Mouse (Mus musculus) gastrocnemius, postnatal 10 days (tissue): ENCODE measurements at regions not wholly inside any gene's neighbourhood (a gene's known extent, or its start where the extent isn't known, plus 50 kb on each side); places are given as distances from the start of the nearest gene placed in this dataset.

Experiments used
- DNase-seq: peaks from one replicate; pipeline ENCODE4 v3.0.0; 2021; ENCODE audit warnings: mixed read lengths

DNA sequence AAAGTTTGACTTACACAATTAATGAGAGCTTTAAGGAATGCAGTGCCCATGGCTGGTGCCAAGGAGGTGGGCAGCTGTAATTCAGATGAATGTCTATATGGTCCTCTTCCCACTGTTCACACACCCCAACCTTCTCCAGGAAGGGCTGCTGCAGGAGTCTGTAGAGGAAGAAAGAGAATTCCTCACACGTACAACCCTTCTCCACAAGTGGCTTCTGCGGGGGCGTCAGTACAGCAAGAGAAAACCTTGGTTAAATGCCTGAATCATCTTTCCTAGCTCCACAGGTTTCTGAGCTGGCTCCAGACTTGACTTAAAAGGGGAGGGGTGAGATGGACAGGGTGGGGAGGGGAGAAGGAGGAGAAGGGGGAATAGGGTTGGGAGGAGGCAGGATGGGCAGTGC is 306.3 kb downstream of the Tbc1d1 start:
- no peak for DNase-seq

DNA sequence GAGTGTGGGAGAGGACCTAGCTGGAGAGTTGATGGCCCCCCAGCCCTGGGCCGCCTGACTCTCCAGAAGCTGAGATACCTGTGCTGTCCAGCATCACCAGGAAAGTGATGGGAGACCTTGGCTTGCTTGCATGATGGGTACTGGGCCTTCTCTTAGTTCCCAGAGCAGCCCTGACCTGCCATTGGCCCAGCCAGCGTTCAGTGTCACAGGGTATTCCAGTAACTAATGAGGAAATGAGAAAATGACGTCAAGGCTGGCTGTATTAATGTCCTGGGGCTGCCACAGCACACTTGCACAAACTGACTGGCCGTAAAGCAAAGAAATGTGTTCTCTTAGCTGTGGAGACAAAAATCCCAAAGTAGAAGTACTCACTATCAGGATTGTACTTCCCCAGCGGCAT is 307.5 kb downstream of the Tbc1d1 start:
- DNase-seq, result no peak

DNA sequence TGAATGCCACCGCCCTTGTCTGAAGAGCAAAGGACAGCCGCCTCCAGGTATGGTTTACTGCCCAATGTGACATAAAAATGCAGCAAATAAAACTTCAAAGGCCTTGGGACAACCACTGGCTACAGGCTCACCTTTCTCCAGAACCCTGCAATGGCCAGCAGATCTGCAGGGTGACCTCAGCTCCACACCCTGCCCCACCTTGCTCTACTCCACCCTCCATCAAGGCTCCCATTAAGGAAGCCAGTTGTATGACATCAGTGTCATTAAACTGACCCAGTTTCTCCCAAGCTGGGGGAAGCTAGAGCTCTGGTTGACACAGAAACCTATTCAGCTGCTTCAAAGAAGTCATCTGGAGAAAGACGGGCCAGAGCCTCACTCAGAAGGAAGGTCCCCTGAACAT is 310.2 kb downstream of the Tbc1d1 start:
- DNase-seq, result no peak

DNA sequence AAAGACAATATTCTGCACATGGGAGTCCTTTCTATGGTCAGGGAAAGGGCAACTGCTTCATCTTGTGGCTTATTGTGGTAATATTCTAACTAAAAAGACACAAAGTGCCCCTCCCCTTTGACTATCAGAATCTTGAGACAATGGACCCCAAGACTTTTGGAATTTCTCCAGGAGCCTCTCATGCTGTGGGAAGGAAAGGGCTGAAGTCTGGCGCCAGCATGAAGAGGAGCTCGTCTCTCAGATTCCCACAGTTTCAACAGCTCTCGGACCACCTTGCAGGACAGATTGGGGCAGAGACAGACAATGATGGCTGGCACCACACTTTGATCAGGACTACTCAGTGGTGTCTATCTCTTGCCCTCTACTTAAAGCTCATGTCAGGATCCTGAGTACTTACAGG is 311.8 kb downstream of the Tbc1d1 start:
- DNase-seq, result no peak

DNA sequence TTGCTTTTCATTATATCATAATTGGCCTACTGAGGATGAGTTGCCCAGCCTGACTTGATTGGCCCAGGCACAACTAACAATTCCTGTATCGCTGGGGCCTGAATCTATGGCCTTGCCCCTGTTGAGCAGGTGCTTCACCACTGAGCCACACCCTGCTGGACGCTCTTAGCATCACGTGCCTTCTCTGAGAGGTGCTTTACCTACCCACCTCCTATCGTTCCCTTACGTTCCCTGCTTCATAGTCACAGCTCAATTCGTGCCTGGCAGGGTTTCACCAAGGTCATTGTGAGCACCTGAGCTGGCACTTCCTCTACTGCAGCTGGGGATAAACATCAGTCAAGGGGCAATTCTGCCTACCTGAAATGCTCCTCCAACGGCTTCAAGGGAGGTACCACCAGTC is 312.2 kb downstream of the Tbc1d1 start:
- no peak for DNase-seq

DNA sequence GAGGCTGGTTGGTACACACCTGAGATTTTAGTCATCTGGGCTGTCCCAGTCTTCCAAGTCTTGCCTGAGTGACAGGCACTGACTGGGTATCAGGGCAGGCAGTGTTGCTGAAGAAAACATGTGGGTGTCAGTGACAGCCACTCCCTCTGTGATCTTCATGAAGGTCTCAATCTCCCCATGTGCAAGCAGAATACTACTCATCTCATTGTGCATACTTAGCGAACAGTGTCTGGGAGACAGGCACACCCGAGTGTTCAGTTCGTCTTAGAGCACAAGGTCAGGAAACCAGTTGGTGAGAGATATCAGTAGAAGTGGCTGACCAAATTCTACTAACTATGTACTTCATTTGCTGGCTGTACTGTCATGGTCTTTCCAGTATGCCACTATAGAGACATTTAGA is 315.9 kb downstream of the Tbc1d1 start:
- no peak for DNase-seq

DNA sequence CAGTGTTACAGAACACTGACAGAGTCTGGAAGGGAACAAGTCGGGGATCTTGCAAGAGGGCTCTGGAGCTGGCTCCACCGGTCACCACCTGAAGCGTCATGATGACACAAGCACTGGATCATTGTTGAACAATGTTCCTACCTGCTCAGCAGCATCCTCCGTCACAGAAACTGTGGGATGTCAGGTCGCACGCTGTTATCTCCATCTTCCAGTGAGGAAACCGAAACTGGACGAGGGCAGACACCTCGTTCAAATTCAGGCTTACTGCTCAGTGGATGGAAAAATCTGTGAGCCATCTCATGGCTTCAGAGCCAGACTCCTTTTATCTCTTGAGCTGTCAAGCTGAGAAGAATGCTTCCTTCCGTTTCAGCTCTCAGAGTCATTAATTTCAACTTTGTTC is 316.3 kb downstream of the Tbc1d1 start:
- DNase-seq, result no peak

DNA sequence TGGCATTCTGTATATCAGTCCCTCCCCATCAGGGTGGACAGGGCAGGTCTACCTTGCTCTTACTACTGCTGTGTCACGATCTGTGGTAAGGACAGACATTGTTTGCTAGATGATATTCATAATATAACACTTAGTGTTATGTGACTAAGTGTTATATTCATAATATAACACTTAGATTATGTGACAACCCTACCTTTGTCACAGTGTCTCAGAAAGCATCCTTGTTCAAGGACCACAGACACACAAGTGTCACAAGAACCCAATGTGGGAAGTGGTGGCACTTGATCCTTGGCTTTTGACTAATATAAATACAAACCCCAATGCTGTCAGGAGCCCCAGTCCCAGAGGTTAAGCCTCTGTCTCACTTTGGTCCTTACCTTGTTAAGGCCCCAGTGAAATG is 318.8 kb downstream of the Tbc1d1 start:
- no peak for DNase-seq

DNA sequence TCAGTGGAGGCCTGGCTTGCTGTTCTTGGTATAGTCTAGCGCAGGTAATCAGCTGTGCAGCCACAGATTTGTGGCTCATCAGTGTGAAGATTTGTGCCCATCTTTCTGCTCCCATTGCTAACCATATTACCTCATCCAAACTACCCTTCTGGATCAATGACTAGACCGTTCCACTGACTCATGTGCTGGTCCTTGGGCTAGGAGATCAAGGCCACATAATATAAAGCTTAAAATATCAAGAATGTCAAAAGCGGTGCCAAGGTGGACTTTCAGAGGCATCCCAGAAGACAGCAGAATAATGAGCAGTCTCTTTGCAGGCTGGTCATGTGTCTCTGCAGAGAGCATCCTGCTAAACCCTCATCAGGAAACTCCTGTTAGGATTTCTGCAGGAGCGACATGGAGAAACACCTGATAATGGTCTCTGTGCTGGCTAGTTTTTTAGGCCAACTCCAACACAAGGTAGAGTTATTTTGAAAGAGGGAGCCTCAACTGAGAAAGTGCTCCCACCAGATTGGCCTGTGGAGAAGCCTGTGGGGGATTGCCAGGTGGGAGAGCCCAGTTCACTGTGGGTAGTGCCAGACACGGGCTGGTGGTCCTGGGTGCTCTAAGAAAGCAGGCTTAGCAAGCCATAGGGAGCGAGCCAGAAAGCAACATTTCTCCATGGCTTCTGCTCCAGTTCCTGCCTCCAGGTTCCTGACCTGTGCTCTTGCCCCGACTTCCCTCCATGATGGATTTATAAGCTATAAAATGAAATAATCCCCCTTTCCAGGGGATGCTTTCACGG is 319.8 kb downstream of the Tbc1d1 start:
- no peak for DNase-seq

DNA sequence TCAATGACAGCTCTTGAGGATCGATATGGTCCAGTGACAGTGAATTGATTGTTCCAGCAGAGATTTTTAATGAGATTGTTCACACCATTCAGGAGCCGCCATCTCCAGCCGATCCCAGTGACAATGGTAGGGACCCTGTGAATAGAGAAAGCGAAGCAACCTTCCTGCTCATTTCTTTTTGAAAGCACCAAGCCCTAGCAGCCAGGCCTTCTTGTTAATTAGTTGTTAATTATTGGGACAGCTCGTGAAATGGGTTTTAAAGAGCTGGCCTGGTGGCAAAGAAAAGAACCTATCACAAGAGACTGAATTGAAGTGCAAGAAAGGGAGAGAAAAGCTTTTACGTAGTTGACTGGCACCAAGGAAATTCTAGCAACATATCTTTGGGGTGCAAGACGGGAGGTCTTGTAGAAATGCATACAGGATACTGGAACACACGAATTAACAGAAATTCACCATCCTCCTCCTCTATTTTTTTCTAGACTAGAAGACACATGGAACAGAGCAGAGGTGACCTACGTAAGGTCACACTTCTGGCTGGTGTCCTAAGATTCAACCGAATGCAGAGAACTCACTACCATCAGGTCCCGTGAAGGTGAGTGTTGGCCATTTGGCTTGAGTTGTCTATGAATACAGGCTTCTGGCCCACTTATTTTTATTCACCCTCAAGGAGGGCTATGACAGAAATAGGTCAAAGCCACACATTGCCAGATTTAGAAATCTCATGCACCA is 320.7 kb downstream of the Tbc1d1 start:
- no peak for DNase-seq

DNA sequence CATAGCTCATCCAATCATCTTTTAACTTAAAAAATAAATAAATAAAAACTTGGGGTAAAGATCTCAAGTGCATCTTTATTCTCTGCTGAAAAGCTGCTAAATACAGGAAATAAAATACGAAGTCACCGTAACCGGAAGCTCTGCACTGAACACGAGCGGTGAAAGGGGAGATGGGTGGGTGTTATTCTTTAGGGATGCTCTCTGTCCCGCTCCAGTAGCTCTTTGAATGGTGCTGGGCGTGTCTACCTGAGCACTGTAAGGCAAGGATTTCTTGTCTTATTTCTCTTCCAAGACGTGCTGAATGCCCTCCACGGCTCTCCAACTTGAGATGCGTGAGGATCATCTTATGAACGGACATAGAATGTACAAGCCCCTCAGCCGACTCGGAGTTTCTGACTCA is 322.0 kb downstream of the Tbc1d1 start:
- DNase-seq, result no peak

DNA sequence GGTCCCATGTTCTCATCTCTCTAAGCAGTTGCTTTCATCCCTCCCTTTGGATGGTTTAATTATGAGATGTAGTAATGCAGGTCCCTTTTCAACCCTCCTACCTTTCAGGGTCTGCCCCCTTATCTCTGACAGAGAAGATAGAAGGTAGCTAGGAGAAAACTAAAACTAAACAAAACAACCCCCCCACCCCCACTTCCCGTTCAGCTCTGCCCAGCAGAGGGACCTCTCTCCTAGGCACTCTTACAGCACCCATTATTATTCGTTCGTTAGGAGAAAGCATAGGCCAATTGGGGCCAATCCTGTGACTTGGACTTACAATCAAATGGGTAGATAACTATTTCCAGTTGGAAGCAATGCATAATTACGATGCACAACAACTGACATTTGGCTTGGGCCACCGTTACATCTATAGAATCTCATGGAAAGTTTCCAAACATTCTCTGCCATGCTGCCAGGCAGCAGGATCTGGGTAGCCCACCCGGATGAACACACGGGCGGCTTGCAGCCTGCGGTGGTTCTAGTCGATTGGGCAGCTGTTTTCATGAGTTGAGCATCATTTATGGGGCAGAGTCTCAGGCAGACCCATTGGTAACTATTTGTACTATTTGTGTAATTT is 322.6 kb downstream of the Tbc1d1 start:
- no peak for DNase-seq

DNA sequence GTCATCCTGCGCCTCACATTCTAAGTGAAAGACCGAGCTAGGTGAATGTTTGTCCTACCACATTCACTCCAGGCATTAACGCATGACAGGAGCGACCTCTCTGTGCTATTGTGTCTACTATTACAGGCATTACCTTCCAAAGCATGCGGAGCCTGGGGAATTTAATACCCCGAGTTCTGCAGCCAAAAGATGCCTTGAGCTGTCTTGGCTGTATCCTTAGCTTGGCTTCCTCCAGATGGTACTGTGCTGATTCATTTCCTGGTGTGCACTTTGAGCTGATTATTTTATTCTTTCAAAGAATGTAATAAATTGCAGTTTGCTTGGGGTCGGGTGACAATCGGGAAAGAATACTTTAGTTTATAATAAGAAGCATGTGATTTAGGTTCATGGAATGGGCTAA is 323.2 kb downstream of the Tbc1d1 start:
- no peak for DNase-seq

DNA sequence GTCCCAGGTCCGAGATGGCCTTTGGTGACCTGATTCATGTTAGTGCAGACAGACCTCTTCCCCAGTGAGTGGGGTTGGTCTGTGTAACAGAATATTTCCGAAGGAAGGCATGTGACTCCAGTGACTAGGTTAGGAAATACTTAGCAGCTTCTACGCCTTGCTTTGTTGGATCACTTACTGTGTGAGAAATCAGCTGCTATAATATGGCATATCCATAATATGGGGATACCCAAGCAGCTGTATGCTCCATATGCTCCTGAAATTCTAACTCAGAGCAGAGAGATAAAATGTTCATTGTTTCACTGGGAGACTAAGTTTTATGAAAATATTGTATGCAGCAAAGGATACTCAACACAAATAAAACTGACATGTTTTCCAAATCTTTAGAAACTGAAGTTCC is 318.1 kb upstream of the Klf3 start:
- no peak for DNase-seq

DNA sequence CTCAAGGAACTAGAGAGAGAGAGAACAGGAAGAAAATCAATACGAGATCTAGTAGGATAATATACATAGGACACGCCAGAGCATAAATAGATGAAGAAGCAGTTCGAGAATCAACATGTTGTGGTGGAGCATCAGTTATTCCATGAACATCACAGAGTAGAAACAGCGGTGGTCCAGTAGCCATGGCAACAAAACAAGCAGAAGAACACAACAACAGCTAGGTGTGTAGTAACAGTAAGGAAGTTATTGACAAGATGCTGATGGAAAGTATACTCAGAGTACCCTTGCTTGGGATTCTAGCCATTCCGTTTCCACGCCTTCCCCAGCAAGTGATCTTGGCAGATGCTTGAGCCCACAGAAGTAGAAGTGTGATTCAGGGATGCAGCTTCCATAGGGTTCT is 317.3 kb upstream of the Klf3 start:
- DNase-seq, result no peak

DNA sequence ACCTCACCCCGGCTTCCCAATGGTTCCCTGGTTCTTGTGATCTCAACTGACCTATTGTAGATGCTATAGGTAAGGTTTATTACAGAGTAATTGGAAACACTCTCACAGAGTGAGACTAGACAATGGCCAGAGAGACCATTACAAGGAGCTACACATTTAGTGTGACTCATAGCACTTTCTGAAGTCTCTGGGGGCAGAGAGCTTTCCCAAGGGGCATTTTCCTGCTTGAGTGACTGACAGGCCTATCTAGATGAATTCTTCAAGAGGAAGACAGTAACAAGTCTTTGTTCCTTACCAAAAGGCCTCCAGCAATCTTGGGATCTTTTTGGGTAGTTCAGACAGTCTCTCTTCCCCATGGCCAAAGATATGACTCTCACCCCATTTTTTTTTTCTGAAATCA is 316.4 kb upstream of the Klf3 start:
- DNase-seq, result no peak

DNA sequence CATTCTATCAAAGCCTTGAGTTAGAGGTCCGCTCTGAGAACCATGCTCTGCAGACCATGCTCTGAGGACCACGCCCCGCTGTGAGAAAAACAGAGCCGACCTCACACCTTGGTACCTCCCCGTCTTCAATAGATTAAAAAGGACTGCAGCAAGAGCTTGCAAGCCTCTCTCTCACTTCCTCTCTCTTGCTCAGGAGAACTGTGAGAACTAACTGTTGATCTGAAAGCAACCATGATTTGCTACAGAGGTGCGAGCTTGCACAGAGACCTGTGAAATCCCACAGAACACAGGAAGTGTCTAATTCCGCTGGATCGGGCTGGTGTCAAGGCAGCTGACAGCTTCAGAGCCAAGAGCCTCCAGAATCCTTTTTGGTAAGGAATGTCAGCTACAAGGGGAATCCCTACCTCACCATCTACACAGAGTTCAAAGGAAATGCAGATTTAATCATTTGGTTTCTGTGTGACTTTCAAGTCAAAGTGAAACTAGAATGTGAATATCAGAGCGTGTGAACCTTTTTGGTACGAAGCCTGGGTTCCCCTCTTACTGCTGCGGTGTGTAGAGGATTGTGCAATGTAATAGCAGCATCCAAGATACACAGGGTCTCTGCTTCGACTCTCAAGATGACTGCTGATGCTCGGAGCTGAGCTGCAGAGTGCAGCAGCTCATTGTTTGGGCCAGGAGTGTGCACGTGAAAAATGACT is 315.3 kb upstream of the Klf3 start:
- DNase-seq, result no peak

DNA sequence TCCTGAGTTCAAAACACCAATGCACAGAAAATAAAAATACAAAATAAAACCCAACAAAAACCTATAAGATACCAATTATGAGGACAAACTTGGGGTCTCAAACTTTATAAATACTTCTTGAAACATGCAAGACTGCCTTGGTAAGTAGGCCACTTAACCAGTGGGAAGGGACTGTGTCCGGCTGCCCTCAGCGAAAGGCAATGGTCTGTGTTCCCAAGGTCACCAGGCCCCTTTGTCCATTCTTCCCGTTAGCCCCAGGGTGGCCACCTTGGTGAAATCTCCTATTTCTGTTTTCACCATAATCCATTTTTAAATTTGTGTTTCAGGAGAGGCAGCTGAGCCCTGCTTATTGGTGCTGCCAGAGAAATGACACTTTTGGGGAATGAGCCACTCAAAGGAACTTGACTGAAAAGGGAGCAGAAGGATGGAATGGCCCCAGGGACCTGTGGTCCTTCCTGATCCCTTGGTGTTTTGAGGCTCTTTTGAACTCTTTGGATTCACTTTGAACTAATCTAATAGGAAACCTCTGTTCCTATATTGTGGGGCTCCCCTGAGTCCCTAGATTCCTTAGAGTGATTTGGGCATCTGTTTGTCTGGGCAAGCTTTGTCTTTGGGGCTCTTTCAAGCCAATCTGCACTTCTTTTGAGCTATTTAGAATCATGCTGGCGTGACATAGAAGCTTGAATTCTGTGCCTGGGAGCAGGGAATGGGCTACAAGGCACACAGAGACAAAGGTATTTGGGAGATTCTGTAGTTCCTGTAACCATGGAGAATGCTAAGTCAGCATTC is 313.3 kb upstream of the Klf3 start:
- DNase-seq, result no peak

DNA sequence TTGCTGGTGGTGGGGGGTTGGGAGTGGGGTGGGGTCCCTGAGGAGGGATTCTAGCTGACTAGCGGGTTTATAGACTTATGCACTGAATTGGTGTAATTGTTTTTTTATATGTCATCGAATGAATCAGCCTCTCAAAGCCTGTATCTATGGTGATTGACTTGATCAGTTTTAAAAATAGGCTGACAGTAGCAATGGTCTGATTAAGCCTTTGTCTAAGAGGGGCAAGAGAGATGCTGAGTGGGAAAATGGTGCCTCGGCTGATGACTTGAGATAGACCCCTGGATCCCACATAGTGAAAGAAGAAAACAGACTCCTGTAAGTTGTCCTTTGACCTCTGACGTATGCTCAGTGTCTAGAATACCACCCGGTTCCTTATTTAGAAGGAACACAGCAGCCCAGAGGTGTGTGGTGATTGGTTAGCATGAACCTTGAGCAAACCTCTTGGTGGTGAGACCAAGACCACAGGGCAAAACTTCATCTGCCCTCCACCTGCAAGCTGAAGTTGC is 312.7 kb upstream of the Klf3 start:
- DNase-seq, result no peak

DNA sequence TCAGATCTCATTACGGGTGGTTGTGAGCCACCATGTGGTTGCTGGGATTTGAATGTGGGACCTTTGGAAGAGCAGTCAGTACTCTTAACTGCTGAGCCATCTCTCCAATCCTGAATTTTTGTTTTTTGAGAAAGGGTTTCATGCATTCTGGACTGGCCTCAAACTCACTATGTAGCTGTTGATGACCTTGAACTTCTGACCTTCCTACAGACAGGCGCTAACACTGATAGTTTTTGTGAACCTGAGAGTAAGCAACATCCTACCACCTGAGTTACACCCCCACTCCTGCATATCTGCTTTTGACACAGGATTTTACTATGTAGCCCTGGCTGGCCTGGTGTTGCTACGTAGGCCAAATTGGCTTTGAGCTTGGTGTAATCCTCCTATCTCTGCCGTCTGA is 308.8 kb upstream of the Klf3 start:
- no peak for DNase-seq

DNA sequence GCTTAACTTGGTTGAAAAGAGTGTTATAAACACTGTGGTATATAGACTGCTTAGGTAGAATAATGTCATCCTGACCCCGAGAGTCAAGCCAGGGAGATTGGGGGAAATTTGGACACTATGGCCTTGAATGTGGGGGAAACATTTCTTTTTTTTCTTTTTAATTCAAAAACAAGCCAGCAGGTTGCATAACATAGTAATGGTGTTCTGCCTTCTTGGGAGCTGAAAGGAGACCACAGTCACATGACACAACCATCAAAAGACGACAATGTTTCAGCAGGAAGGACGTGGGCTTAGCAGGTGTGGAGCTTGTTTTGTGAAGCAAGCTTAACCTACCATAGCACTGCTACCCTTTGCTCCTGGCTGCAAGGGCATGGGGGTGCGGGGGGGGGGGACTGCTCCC is 306.3 kb upstream of the Klf3 start:
- no peak for DNase-seq

DNA sequence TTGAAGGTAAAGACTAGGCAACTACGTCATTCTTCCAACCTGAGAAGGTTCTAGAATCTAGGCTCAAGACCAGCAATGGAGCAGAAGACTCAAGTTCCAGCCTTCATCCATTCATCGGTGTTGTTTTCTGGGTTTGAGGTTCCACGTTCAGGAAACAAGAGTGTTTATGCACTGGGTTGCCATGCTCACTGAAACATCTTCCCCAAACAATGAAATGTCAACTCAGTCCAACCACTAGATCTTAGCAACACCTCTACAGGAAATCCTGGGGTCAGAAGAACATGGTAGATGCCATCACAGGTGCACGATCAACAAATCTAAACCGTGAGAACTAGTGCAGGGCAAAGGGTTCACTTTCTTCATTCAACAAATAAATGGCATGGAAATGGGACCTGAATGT is 304.8 kb upstream of the Klf3 start:
- DNase-seq, result no peak
